Mouse (Mus musculus) hindbrain, embryonic 14.5 days (tissue): Measurements from ENCODE around the gene Acap1. TPM values are rescaled to one million over a fixed set of nuclear protein-coding genes. Genes with fewer than 3 reads are reported as not detected.

Experiments
- ATAC-seq: fragments of 200-750 bp; cut with Nextera tagmentation; 2 replicates; pipeline ENCODE4 v1.8.0; 2017; ENCODE audit warnings: moderate number of reproducible peaks, mild to moderate bottlenecking, moderate TSS enrichment, moderate library complexity; ENCODE audit not compliant: low FRiP score
- DNase-seq: peaks from one replicate; pipeline ENCODE4 v3.0.0-alpha.2; 2015; ENCODE audit warnings: low spot score
- H3K27ac ChIP-seq: fragments of 300-500 bp; sonication (generic); 2 replicates; pipeline ENCODE4 v1.5.1; 2014; ENCODE audit warnings: mild to moderate bottlenecking, moderate library complexity
- H3K27me3 ChIP-seq: fragments of 300-500 bp; sonication (generic); 2 replicates; pipeline ENCODE4 v1.6.1; 2014; ENCODE audit warnings: mild to moderate bottlenecking, low read length, mixed read lengths; ENCODE audit not compliant: control insufficient read depth, insufficient read depth
- H3K36me3 ChIP-seq: fragments of 300-500 bp; sonication (generic); replicated peaks from 2 replicates; pipeline ENCODE4 v1.6.1; 2014; ENCODE audit not compliant: control insufficient read depth, insufficient read depth
- H3K4me1 ChIP-seq: fragments of 300-500 bp; sonication (generic); replicated peaks from 2 replicates; pipeline ENCODE4 v1.6.1; 2014; ENCODE audit warnings: antibody characterized with exemption, low read length, mixed read lengths; ENCODE audit not compliant: control insufficient read depth, insufficient read depth
- H3K4me2 ChIP-seq: fragments of 300-500 bp; sonication (generic); replicated peaks from 2 replicates; pipeline ENCODE4 v1.6.1; 2014; ENCODE audit warnings: mild to moderate bottlenecking, moderate library complexity
- H3K4me3 ChIP-seq: fragments of 300-500 bp; sonication (generic); replicated peaks from 2 replicates; pipeline ENCODE4 v1.5.1; 2014; ENCODE audit warnings: mild to moderate bottlenecking, low read length
- H3K9ac ChIP-seq: fragments of 300-500 bp; sonication (generic); 2 replicates; pipeline ENCODE4 v1.6.1; 2014
- H3K9me3 ChIP-seq: fragments of 300-500 bp; sonication (generic); 2 replicates; pipeline ENCODE4 v1.6.1; 2016; ENCODE audit warnings: low read length; ENCODE audit not compliant: control insufficient read depth
- WGBS: fragments of 180-500 bp; shearing (Covaris S2); extraction: QIAGEN DNeasy Blood & Tissue Kit; methylation state at CpG from one replicate; pipeline ENCODE4 v1.1.7; 2014; 5-methylcytosine and 5-hydroxymethylcytosine counted together
- microRNA-seq: library from miRNA; unstranded; fragments of <30 nt; microRNA quantifications from one replicate; pipeline ENCODE4, GENCODE M21; 2016
- polyA plus RNA-seq: library from polyadenylated mRNA; unstranded; fragments of >200 nt; fragmentation: Nextera tagmentation; extraction: Ambion mirVana; gene quantifications from 2 replicates; pipeline ENCODE4 v1.2.1, GENCODE M21; 2014

Gene Acap1
- polyA plus RNA-seq, 1 experiment from 2014 or later, result 0.33 TPM

DNA sequence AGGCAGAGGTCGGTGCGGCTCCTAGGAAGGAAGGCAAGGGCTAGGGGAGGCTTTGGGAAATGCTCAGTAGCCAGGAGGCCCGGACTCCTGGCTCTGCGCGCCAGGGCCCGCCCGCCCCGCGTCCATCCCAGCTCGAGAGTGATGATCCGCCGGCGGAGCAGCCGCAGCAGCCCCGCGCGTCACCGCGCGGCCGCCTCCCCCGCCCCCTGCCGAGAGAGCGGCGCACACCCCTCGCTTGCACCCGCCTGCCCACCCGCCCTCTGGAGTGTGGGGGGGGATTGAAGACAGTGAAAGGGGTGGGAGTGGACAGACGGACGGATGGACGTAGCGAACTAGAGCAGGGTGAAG is 57.8 kb downstream of the Acap1 start, which contains the start of gene Nlgn2:
Nlgn2 (minus strand) TSS at position 181 of the 348 bp plus-strand sequence.
- no peaks in the 10 kb centered on the region for H3K9me3 ChIP-seq
- no peaks in the 10 kb centered on the region for H3K27me3 ChIP-seq
- peak within 1 kb of the TSS; percentile 98 for H3K27ac ChIP-seq
- H3K4me1 ChIP-seq, result peaks cover 35% of the 10 kb centered on the region
- peak within 1 kb of the TSS; percentile 99 for H3K4me2 ChIP-seq
- DNase-seq, result peak; percentile 86
- peak within 1 kb of the TSS; percentile 98 for H3K9ac ChIP-seq
- H3K4me3 ChIP-seq, result peak within 1 kb of the TSS; percentile 95
- WGBS, result 0% methylated on average over 30 of the region's 32 CpGs
- ATAC-seq, result peak; percentile 74
- peaks cover 14% of the 10 kb centered on the region for H3K36me3 ChIP-seq

DNA sequence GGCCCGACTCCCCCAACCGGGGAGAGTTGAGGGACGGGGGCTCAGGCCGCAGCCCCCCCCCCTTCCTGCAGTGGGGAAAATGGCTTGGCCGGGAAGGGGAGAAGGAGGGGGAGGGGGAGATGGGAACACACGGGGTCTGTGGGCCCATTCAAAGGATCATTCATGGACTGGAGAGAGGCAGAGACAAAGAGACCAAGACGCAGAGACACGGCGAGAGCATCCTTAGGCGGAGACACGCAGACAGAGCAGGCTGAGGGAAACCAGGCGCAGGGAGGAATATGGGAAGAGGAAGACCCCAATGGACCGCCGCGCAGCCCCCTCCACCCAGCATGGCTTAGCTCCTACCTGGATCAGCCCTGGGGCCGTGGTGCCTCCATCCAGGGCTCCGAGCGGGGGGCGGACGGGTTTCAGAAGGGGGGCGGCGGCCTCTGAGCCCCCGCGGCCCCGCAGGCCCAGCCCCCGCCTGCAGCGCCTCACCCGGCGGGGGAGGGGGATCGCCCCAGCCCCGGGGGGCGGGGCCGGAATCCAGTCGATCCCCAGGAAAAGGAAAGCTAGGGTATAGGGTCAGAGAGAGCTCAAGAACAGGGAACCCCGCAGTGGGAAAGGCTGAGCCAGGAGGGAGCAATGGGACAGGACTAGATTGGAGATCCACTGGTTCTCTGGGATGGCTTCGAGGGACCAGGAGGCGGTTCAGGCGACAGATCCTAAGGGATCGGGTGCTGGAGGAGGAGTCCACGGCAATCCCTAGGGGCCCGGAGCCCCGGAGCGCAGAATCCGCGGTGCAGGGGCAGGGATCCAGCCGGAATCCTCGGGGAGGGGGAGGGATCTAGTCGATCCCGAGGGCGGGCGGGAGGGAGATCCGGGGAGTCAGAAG is 58.4 kb downstream of the Acap1 start:
- DNase-seq (peak; percentile 50), ATAC-seq (no peak)
- under 1% methylated on average over 47 of the region's 52 CpGs for WGBS
- Histone ChIP-seq H3K4me3 (peak overlapping the region; percentile 95), H3K27me3 (no peaks in the 10 kb centered on the region), H3K4me2 (peak overlapping the region; percentile 99), H3K36me3 (peaks cover 21% of the 10 kb centered on the region), H3K27ac (peak overlapping the region; percentile 98), H3K4me1 (peaks cover 35% of the 10 kb centered on the region), H3K9ac (peak overlapping the region; percentile 98), H3K9me3 (no peaks in the 10 kb centered on the region)

DNA sequence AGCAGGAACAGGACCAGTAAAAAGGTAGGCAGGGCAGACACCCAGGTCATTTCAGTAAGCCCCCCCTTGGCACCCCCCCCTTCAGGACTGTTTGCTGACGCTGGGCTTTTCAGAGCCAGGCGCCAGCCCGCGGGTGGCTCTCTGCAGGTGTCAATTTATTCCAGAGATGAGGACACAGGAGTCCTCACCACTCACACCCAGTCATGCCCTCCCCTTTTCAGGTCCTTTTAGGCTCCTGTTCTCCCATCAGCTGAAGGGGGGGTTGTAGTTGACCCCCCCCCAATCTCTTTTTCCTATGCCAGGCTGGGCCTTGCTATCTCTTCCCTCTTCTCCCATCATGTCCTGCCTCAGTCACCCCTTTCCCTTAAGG is 59.4 kb downstream of the Acap1 start:
- H3K9ac ChIP-seq, result peak overlapping the region; percentile 98
- DNase-seq (no peak), ATAC-seq (no peak)
- H3K36me3 ChIP-seq, result peaks cover 29% of the 10 kb centered on the region
- peak overlapping the region; percentile 95 for H3K4me3 ChIP-seq
- peak overlapping the region; percentile 98 for H3K27ac ChIP-seq
- no peaks in the 10 kb centered on the region for H3K9me3 ChIP-seq
- peak overlapping the region; percentile 99 for H3K4me2 ChIP-seq
- no peaks in the 10 kb centered on the region for H3K27me3 ChIP-seq
- peaks cover 35% of the 10 kb centered on the region for H3K4me1 ChIP-seq
- WGBS, result 0% methylated on average over 4 of the region's 4 CpGs

DNA sequence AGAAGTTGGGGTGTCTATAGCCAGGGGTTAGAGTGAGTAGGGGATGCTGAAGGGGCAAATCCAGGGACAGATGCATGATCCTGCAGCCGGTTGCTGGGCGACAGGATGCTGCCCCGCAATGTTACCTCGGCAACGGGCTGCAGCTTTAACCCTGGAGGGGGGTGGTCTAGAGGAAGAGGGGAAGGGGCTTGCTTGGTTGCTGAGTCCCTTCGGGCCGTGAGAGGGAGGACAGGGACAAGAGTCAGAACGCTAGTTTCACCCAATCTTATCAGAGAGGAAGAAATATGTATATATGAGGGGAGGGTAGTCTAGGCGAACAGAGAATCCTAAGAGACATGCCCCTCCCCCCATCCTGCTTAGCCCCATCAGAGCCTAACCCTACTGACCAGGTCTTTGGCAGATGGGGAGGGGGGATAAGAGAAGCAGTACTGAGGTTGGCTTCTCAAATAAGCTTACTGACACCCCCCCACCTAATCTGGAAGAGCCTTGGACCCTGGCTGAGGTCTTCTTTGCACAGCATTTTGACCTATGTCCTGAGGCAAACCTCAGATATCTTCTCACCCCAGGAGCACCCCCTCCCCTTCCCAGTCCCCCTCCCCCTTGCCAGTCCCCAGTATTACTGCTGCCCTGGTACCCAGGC is 59.9 kb downstream of the Acap1 start:
- Histone ChIP-seq H3K4me2 (peak overlapping the region; percentile 99), H3K27me3 (no peaks in the 10 kb centered on the region), H3K36me3 (peaks cover 34% of the 10 kb centered on the region), H3K4me3 (peak overlapping the region; percentile 95), H3K27ac (peak overlapping the region; percentile 98), H3K9me3 (no peaks in the 10 kb centered on the region), H3K4me1 (peaks cover 35% of the 10 kb centered on the region), H3K9ac (peak overlapping the region; percentile 98)
- ATAC-seq (no peak), DNase-seq (no peak)
- WGBS, result under 1% methylated on average over 9 of the region's 9 CpGs

DNA sequence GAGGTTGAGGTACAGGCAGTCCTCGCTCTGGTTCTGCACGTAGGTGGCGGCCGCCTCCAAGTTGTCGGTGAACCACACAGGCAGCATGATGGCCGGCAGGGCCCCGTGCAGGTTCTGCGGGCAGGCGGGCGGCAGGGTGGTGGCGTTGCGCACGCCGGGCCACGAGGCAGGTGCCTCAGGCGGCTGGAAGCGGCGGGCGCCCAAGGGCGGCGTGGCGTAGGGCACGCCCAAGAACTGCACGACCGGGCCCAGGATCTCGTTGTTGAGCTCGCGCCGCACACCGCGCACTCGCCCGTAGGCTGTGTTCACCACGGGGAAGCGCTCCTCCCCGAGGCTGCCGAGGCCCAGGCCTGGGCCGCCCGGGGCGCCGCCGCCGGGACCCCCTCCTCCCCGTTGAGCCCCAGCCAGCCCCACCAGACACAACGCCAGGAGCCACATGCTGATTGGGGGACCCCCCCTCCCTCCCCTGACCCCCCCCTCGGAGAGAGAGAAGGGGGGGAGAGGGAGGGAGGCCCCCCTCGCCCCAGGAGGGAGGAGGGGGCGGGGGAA is 61.3 kb downstream of the Acap1 start:
- 6% methylated on average over 37 of the region's 48 CpGs for WGBS
- no peak for ATAC-seq

DNA sequence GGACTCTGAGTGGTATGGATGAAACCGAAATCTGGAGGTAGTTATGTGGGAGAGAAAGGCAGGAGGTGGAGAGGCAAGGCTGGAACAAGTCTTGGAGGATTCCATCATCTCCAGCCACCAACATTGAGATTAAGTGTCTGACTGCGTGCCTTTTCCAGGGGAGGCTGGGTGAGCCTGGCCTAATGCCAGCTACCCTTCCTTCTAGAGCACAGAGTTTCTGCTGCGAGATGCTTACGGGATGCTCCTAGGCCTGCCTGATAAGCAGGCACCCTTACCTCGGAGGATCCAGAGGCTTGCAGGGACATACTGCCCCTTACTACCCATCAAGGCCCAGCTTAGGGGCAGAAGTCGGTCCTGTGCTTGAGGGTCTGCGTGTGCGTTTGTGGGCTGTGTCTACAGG is 61.8 kb downstream of the Acap1 start:
- Histone ChIP-seq H3K4me2 (peak overlapping the region; percentile 99), H3K27ac (no peak overlapping the region), H3K9me3 (no peaks in the 10 kb centered on the region), H3K4me1 (peaks cover 26% of the 10 kb centered on the region), H3K27me3 (no peaks in the 10 kb centered on the region), H3K9ac (peak overlapping the region; percentile 98), H3K36me3 (peaks cover 49% of the 10 kb centered on the region), H3K4me3 (peak overlapping the region; percentile 95)
- ATAC-seq, result no peak
- WGBS, result 45% methylated on average over 8 of the region's 8 CpGs
- no peak for DNase-seq

More for the DNA sequence above, 61.3 kb downstream of the Acap1 start:
- Histone ChIP-seq H3K27me3 (no peaks in the 10 kb centered on the region), H3K36me3 (peaks cover 44% of the 10 kb centered on the region), H3K9me3 (no peaks in the 10 kb centered on the region), H3K4me2 (peak overlapping the region; percentile 99), H3K9ac (peak overlapping the region; percentile 98), H3K27ac (peak overlapping the region; percentile 38; the same call in 1 of the 2 replicates), H3K4me3 (peak overlapping the region; percentile 95), H3K4me1 (peaks cover 31% of the 10 kb centered on the region)
- DNase-seq, result no peak

Small RNAs within 50 kb of the gene (microRNA-seq; reads per million reads assigned to microRNA genes)
- not detected for gene Mir6924

Other genes starting within 250 kb of the Acap1 start
- gene Sox15, start 240.2 kb downstream of the Acap1 start, polyA plus RNA-seq, result not detected in 2 replicates
- gene Mpdu1, start 232.9 kb downstream of the Acap1 start, polyA plus RNA-seq, result 47.4 and 63.7 TPM in 2 replicates
- 8.0 and 10.3 TPM in 2 replicates for gene Cd68, start 229.4 kb downstream of the Acap1 start, polyA plus RNA-seq
- 559 and 579 TPM in 2 replicates for gene Eif4a1, start 223.1 kb downstream of the Acap1 start, polyA plus RNA-seq
- gene Senp3, start 213.5 kb downstream of the Acap1 start, polyA plus RNA-seq, result 96.2 and 99.2 TPM in 2 replicates
- 0.20 and 0.55 TPM in 2 replicates for gene Tnfsf13, start 209.8 kb downstream of the Acap1 start, polyA plus RNA-seq
- 4.2 and 5.0 TPM in 2 replicates for gene Tnfsf12, start 199.7 kb downstream of the Acap1 start, polyA plus RNA-seq
- 1.1 and 2.6 TPM in 2 replicates for gene Tnfsfm13, start 199.4 kb downstream of the Acap1 start, polyA plus RNA-seq
- gene Polr2a, start 136.9 kb downstream of the Acap1 start, polyA plus RNA-seq, result 24.3 and 26.9 TPM in 2 replicates
- 0.27 and 0.39 TPM in 2 replicates for gene Slc35g3, start 133.6 kb downstream of the Acap1 start, polyA plus RNA-seq
- gene Zbtb4, start 129.6 kb downstream of the Acap1 start, polyA plus RNA-seq, result 4.6 TPM in 2 replicates
- 1.4 and 1.6 TPM in 2 replicates for gene Chrnb1, start 99.6 kb downstream of the Acap1 start, polyA plus RNA-seq
- 4.3 TPM in 2 replicates for gene Fgf11, start 93.7 kb downstream of the Acap1 start, polyA plus RNA-seq
- gene Tmem102, start 89.9 kb downstream of the Acap1 start, polyA plus RNA-seq, result 0.90 and 1.9 TPM in 2 replicates
- gene Gm39566, start 80.2 kb downstream of the Acap1 start, polyA plus RNA-seq, result not detected in 2 replicates
- gene Spem2, start 77.1 kb downstream of the Acap1 start, polyA plus RNA-seq, result not detected in 2 replicates
- gene Spem1, start 73.4 kb downstream of the Acap1 start, polyA plus RNA-seq, result 0.40 and 0.44 TPM in 2 replicates
- gene Nlgn2, start 57.8 kb downstream of the Acap1 start, polyA plus RNA-seq, result 22.3 and 24.7 TPM in 2 replicates
- 321 and 409 TPM in 2 replicates for gene Tmem256, start 57.0 kb downstream of the Acap1 start, polyA plus RNA-seq
- gene Plscr3, start 49.2 kb downstream of the Acap1 start, polyA plus RNA-seq, result 39.3 and 39.8 TPM in 2 replicates
- not detected in 2 replicates for gene Tnk1, start 36.8 kb downstream of the Acap1 start, polyA plus RNA-seq
- gene Tmem95, start 17.5 kb downstream of the Acap1 start, polyA plus RNA-seq, result not detected in 2 replicates
- 2.2 and 2.3 TPM in 2 replicates for gene Kctd11, start 14.1 kb downstream of the Acap1 start, polyA plus RNA-seq
- 5.4 and 7.6 TPM in 2 replicates for gene 2810408A11Rik, start 5.4 kb upstream of the Acap1 start, polyA plus RNA-seq
- 25.6 and 28.1 TPM in 2 replicates for gene Neurl4, start 5.5 kb upstream of the Acap1 start, polyA plus RNA-seq
- gene Gps2, start 18.3 kb upstream of the Acap1 start, polyA plus RNA-seq, result 50.4 and 56.5 TPM in 2 replicates
- gene Eif5a, start 26.4 kb upstream of the Acap1 start, polyA plus RNA-seq, result 1,061 and 1,077 TPM in 2 replicates
- gene Ybx2, start 40.3 kb upstream of the Acap1 start, polyA plus RNA-seq, result 7.1 and 7.3 TPM in 2 replicates
- 2.2 and 2.3 TPM in 2 replicates for gene Slc2a4, start 52.6 kb upstream of the Acap1 start, polyA plus RNA-seq
- 0.32 and 0.47 TPM in 2 replicates for gene Cldn7, start 69.2 kb upstream of the Acap1 start, polyA plus RNA-seq
- gene Ctdnep1, start 85.6 kb upstream of the Acap1 start, polyA plus RNA-seq, result 25.5 and 29.4 TPM in 2 replicates
- gene Elp5, start 87.0 kb upstream of the Acap1 start, polyA plus RNA-seq, result 168 and 169 TPM in 2 replicates
- 624 and 628 TPM in 2 replicates for gene Gabarap, start 95.6 kb upstream of the Acap1 start, polyA plus RNA-seq
- gene Phf23, start 100.2 kb upstream of the Acap1 start, polyA plus RNA-seq, result 38.0 and 38.4 TPM in 2 replicates
- 17.9 and 20.9 TPM in 2 replicates for gene Dvl2, start 105.1 kb upstream of the Acap1 start, polyA plus RNA-seq
- gene Acadvl, start 119.9 kb upstream of the Acap1 start, polyA plus RNA-seq, result 49.9 and 56.1 TPM in 2 replicates
- gene Dlg4, start 121.4 kb upstream of the Acap1 start, polyA plus RNA-seq, result 25.6 and 26.6 TPM in 2 replicates
- 2.4 and 4.1 TPM in 2 replicates for gene Asgr1, start 158.5 kb upstream of the Acap1 start, polyA plus RNA-seq
- not detected in 2 replicates for gene Asgr2, start 197.1 kb upstream of the Acap1 start, polyA plus RNA-seq
- gene Mgl2, start 234.8 kb upstream of the Acap1 start, polyA plus RNA-seq, result 0.93 and 1.1 TPM in 2 replicates